Mouse (Mus musculus): ENCODE data around the gene Hbb-y. TPM values are rescaled to one million over a fixed set of nuclear protein-coding genes. Genes with fewer than 3 reads are reported as not detected.
"Not testable (repeated sequence)": the region's sequence is repeated elsewhere in the genome, so short reads cannot be mapped to it uniquely, and the experiment has no call there.

Gene Hbb-y
- polyA plus RNA-seq, 1 experiment from 2014 or later = 391 TPM

DNA sequence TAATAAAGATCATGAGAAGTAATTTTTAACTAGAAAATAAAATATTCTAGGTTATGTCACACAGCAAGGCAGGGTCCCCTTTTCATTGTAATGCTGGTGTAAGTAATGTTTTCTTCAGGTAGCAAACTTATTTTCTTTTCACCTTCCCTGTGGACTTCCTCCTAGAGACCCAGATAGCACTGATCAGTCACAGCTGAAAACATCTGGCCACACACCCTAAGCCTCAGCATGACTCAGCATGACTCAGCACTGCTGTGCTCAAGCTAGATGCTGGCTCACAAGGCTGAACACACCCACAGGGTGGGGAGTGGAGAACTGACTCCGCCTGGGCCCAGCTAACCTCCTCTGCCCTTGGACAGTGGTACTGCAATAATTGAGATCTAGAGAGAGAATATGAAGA lies 7.8 kb upstream of the Hbb-y start:
- Histone ChIP-seq H3K36me3 (ENCODE audit: control insufficient read depth, insufficient read depth, low read length) (no peaks in the 10 kb centered on the region), H3K9me3 (ENCODE audit: control insufficient read depth, low read length) (no peaks in the 10 kb centered on the region), H3K27ac (replicated peaks; ENCODE audit: low read depth, low read length) (no peak overlapping the region), H3K27me3 (replicated peaks; ENCODE audit: control insufficient read depth, insufficient read depth, low read length) (no peaks in the 10 kb centered on the region), H3K4me3 (ENCODE audit: low read depth, low read length) (no peak overlapping the region), H3K4me2 (ENCODE audit: low read depth, low read length) (no peak overlapping the region), H3K9ac (ENCODE audit: low read depth, low read length) (no peak overlapping the region), H3K4me1 (ENCODE audit: control insufficient read depth, insufficient read depth, low read length) (no peaks in the 10 kb centered on the region)
- no peak for ATAC-seq (ENCODE audit: low read depth)
- 40% methylated on average over 1 of the region's 1 CpGs for WGBS
- DNase-seq (ENCODE audit: low spot score) = peak; percentile 7

DNA sequence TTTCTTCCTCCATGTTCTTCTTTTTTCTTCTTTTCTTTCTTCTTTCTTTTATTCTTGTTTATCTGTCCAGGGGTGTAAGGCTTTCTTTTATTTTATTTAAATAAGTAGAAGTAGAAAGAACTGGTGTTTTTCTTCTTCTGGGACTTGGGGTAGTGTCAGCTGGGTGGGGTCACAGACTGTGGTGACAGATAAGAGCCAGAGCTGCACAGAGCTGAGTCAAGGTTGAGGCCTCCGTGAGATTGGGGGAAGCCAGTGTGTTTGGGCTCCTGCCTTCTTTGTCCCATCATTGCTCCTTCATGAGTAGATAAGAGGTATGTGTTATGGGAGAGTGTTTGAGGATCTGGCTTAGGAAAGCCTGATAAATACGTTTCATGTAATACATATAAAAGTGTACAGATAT lies 6.1 kb upstream of the Hbb-y start:
- no peak for ATAC-seq (ENCODE audit: low read depth)
- H3K4me1 ChIP-seq (ENCODE audit: control insufficient read depth, insufficient read depth, low read length) = no peaks in the 10 kb centered on the region
- H3K36me3 ChIP-seq (ENCODE audit: control insufficient read depth, insufficient read depth, low read length) = no peaks in the 10 kb centered on the region
- no peak overlapping the region for H3K9ac ChIP-seq (ENCODE audit: low read depth, low read length)
- no peak overlapping the region for H3K4me3 ChIP-seq (ENCODE audit: low read depth, low read length)
- DNase-seq (ENCODE audit: low spot score) = no peak
- H3K9me3 ChIP-seq (ENCODE audit: control insufficient read depth, low read length) = no peaks in the 10 kb centered on the region
- no peak overlapping the region for H3K4me2 ChIP-seq (ENCODE audit: low read depth, low read length)
- WGBS = 63% methylated on average over 2 of the region's 2 CpGs
- no peaks in the 10 kb centered on the region for H3K27me3 ChIP-seq (replicated peaks; ENCODE audit: control insufficient read depth, insufficient read depth, low read length)
- no peak overlapping the region for H3K27ac ChIP-seq (replicated peaks; ENCODE audit: low read depth, low read length)

- no peak overlapping the region for H3K27ac ChIP-seq (replicated peaks; ENCODE audit: low read depth, low read length)
- no peak overlapping the region for H3K9ac ChIP-seq (ENCODE audit: low read depth, low read length)
- H3K9me3 ChIP-seq (ENCODE audit: control insufficient read depth, low read length) = no peaks in the 10 kb centered on the region
- H3K4me1 ChIP-seq (ENCODE audit: control insufficient read depth, insufficient read depth, low read length) = no peaks in the 10 kb centered on the region
- WGBS = 69% methylated on average over 1 of the region's 1 CpGs
- no peak overlapping the region for H3K4me2 ChIP-seq (ENCODE audit: low read depth, low read length)
- H3K36me3 ChIP-seq (ENCODE audit: control insufficient read depth, insufficient read depth, low read length) = no peaks in the 10 kb centered on the region
- no peaks in the 10 kb centered on the region for H3K27me3 ChIP-seq (replicated peaks; ENCODE audit: control insufficient read depth, insufficient read depth, low read length)
- no peak overlapping the region for H3K4me3 ChIP-seq (ENCODE audit: low read depth, low read length)
- ATAC-seq (ENCODE audit: low read depth) (no peak), DNase-seq (ENCODE audit: low spot score) (no peak)
Measured at GRCm38 (mm10) chr7:103854669-103855068, 1.7 kb upstream of the Hbb-y start.

DNA sequence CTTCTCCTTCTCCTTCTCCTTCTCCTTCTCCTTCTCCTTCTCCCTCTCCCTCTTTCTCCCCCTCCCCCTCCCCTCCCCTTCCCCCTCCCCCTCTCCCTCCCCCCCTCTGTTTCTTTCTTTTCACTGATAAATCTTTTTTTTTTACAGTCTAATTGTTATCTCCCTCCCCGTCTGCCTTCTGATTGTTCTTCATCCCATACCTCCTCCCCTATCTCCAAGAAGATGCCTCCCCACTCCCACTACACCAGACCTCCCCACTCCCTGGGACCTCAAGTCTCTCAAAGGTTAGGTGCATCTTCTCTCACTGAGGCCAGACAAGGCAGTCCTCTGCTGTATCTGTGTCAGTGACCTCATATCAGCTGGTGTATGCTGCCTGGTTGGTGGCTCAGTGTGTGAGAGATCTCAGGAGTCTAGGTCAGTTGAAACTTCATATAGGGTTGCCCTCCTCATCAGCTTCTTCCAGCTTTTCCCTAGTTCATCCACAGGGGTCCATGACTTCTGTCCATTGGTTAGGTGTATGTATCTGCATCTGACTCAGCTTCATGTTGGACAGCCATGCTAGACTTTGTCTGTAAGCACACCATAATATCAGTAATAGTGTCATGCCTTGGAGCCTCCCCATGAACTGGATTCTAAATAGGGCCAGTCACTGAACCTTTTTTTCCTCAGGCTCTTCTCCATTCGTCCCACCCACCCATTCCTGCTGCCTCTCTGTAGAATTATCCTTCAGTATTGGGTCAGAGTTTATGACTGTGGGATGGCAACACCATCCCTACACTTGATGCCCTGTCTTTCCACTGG lies 8.3 kb downstream of the Hbb-y start:
- H3K27ac ChIP-seq (replicated peaks; ENCODE audit: low read depth, low read length) = no peak overlapping the region
- no peaks in the 10 kb centered on the region for H3K36me3 ChIP-seq (ENCODE audit: control insufficient read depth, insufficient read depth, low read length)
- no peaks in the 10 kb centered on the region for H3K9me3 ChIP-seq (ENCODE audit: control insufficient read depth, low read length)
- no peak overlapping the region for H3K4me3 ChIP-seq (ENCODE audit: low read depth, low read length)
- H3K9ac ChIP-seq (ENCODE audit: low read depth, low read length) = no peak overlapping the region
- 49% methylated on average over 2 of the region's 2 CpGs for whole genome bisulfite sequencing
- no peak overlapping the region for H3K4me2 ChIP-seq (ENCODE audit: low read depth, low read length)
- no peaks in the 10 kb centered on the region for H3K4me1 ChIP-seq (ENCODE audit: control insufficient read depth, insufficient read depth, low read length)
- ATAC-seq (ENCODE audit: low read depth) = no peak
- DNase-seq (ENCODE audit: low spot score) = no peak
- no peaks in the 10 kb centered on the region for H3K27me3 ChIP-seq (replicated peaks; ENCODE audit: control insufficient read depth, insufficient read depth, low read length)

GRCm38 (mm10) chr7:103843034-103843433 lies 10.0 kb downstream of the Hbb-y start, which contains the start of gene Hbb-bh1:
Gene Hbb-bh1 (minus strand): TSS chr7:103843164.
- ATAC-seq (ENCODE audit: low read depth) = no peak
- Histone ChIP-seq H3K27ac (replicated peaks; ENCODE audit: low read depth, low read length) (no peak within 1 kb of the TSS), H3K4me1 (ENCODE audit: control insufficient read depth, insufficient read depth, low read length) (no peaks in the 10 kb centered on the region), H3K4me3 (ENCODE audit: low read depth, low read length) (no peak within 1 kb of the TSS), H3K9ac (ENCODE audit: low read depth, low read length) (no peak within 1 kb of the TSS), H3K4me2 (ENCODE audit: low read depth, low read length) (no peak within 1 kb of the TSS), H3K27me3 (replicated peaks; ENCODE audit: control insufficient read depth, insufficient read depth, low read length) (no peaks in the 10 kb centered on the region), H3K9me3 (ENCODE audit: control insufficient read depth, low read length) (no peaks in the 10 kb centered on the region), H3K36me3 (ENCODE audit: control insufficient read depth, insufficient read depth, low read length) (no peaks in the 10 kb centered on the region)
- no peak for DNase-seq (ENCODE audit: low spot score)
- 74% methylated on average over 2 of the region's 2 CpGs for WGBS

- Histone ChIP-seq H3K9ac (ENCODE audit: low read depth, low read length) (no peak within 1 kb of the TSS), H3K4me1 (ENCODE audit: control insufficient read depth, insufficient read depth, low read length) (no peaks in the 10 kb centered on the region), H3K36me3 (ENCODE audit: control insufficient read depth, insufficient read depth, low read length) (no peaks in the 10 kb centered on the region), H3K27me3 (replicated peaks; ENCODE audit: control insufficient read depth, insufficient read depth, low read length) (no peaks in the 10 kb centered on the region), H3K27ac (replicated peaks; ENCODE audit: low read depth, low read length) (no peak within 1 kb of the TSS), H3K4me2 (ENCODE audit: low read depth, low read length) (no peak within 1 kb of the TSS), H3K9me3 (ENCODE audit: control insufficient read depth, low read length) (no peaks in the 10 kb centered on the region), H3K4me3 (ENCODE audit: low read depth, low read length) (no peak within 1 kb of the TSS)
- WGBS = 73% methylated on average over 3 of the region's 3 CpGs
- DNase-seq (ENCODE audit: low spot score) (no peak), ATAC-seq (ENCODE audit: low read depth) (no peak)
Measured at GRCm38 (mm10) chr7:103840268-103840667, 12.7 kb downstream of the Hbb-y start, which contains the start of gene Hbb-bh2. Gene Hbb-bh2 (minus strand): TSS chr7:103840520.

DNA sequence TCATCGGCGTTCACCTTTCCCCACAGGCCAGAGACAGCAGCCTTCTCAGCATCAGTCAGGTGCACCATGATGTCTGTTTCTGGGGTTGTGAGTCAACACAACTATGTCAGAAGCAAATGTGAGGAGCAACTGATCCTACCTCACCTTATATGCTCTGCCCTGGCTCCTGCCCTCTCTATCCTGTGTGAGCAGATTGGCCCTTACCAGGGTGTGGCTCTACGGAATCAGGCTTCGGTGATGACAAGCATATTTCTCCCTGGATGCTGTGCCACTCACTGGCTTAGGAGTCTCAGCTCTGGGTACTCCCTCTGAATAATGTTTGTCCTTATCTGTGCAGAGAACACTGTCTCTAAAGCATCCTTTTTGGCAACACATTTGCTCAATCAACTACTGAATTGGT lies 25.2 kb downstream of the Hbb-y start, which contains the start of gene Hbb-bs:
Hbb-bs (minus strand) TSS at position 289 of the 400 bp plus-strand sequence.
- Histone ChIP-seq H3K36me3 (ENCODE audit: control insufficient read depth, insufficient read depth, low read length) (no peaks in the 10 kb centered on the region), H3K27ac (replicated peaks; ENCODE audit: low read depth, low read length) (no peak within 1 kb of the TSS), H3K4me1 (ENCODE audit: control insufficient read depth, insufficient read depth, low read length) (no peaks in the 10 kb centered on the region), H3K27me3 (replicated peaks; ENCODE audit: control insufficient read depth, insufficient read depth, low read length) (no peaks in the 10 kb centered on the region), H3K9me3 (ENCODE audit: control insufficient read depth, low read length) (no peaks in the 10 kb centered on the region), H3K9ac (ENCODE audit: low read depth, low read length) (no peak within 1 kb of the TSS), H3K4me2 (ENCODE audit: low read depth, low read length) (no peak within 1 kb of the TSS), H3K4me3 (ENCODE audit: low read depth, low read length) (no peak within 1 kb of the TSS)
- ATAC-seq (ENCODE audit: low read depth) (no peak), DNase-seq (ENCODE audit: low spot score) (no peak)
- WGBS = 96% methylated on average over 4 of the region's 4 CpGs

- not testable (repeated sequence) for H3K4me1 ChIP-seq (ENCODE audit: control insufficient read depth, insufficient read depth, low read length); DNase-seq (ENCODE audit: low spot score); H3K4me3 ChIP-seq (ENCODE audit: low read depth, low read length); ATAC-seq (ENCODE audit: low read depth); H3K9me3 ChIP-seq (ENCODE audit: control insufficient read depth, low read length); H3K9ac ChIP-seq (ENCODE audit: low read depth, low read length); H3K4me2 ChIP-seq (ENCODE audit: low read depth, low read length); H3K27me3 ChIP-seq (replicated peaks; ENCODE audit: control insufficient read depth, insufficient read depth, low read length); H3K36me3 ChIP-seq (ENCODE audit: control insufficient read depth, insufficient read depth, low read length); H3K27ac ChIP-seq (replicated peaks; ENCODE audit: low read depth, low read length)
- no CpG with 5 or more reads among the region's 2 CpGs for WGBS
Measured at GRCm38 (mm10) chr7:103827139-103827538, 25.9 kb downstream of the Hbb-y start.
